Mouse (Mus musculus) heart, postnatal 4 days (tissue): ENCODE data around the gene Cdc14a. TPM values are rescaled to one million over a fixed set of nuclear protein-coding genes. Genes with fewer than 3 reads are reported as not detected.

ENCODE experiments used
- DNase-seq: peaks from one replicate; pipeline ENCODE4 v3.0.0; 2021
- total RNA-seq, 2 experiments: library from RNA; stranded (reverse); gene quantifications; 2 replicates each; pipeline ENCODE4 v1.2.3; 2021

Cdc14a gene
- total RNA-seq, 2 experiments from 2014 or later, result 5.3 to 5.8 TPM

DNA sequence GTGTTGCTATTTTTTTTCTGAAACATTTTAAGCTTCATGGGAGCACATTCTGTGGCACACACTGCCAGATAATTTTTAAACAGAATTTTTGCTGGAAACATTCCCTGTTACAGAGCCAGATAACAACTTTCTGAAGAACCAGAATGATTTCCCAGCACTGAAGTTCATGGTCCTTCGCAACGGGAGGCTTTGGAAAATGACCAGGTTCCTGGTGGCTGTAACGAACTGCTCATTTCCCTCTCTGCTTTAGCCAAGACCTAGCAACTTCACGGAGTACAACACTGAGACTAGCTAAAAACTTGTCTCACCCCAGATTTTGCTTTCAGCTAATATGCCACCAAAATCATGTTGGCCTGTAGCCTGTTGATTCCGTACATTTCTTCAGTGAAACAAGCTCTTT, 160.8 kb downstream of the Cdc14a start:
- DNase-seq, result no peak

DNA sequence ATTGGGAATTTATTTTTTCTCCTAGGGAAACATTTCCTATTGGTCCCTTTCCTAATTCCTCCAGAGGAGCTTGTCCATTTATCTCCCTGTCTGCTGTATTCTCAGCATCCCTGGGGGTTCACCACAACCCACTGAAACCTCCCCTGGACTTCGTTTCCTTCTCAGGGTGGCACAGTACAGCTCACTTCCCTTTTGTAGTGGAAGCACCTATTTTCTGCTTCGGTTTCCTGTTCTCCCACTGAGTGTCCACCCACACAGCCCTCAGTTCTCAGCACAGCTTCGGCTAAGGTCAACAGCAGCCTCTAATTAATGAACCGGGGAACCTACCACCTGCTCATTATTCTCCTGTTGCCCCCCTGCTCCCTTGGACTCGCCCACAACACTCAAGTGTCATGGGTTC, 167.7 kb downstream of the Cdc14a start:
- no peak for DNase-seq

DNA sequence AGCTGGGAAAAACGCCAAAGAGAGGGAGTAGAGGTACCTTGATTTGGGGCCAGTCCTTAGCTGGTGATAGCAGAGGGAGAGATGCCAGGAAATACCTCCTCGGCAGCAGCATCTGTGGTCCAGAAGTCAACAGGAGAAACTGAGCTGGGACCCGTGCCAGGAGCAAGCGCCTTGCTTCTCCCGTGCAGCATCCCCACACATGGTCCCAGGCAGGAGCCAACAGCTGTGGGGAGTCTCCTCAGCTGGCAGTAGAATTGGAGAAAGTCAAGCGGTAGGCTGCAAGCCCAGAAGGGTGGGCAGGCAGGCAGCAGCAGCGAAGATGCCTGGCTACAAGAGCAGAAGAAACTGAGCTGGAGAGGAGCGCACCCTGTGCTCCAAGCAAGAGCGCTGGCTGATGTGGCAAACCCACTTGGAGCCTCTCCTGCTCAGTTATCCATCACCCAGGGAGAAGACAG, 170.7 kb downstream of the Cdc14a start, which contains the start of gene Gpr88:
Gpr88 (minus strand) TSS at position 427 of the 455 bp plus-strand sequence.
- DNase-seq, result peak; percentile 79

DNA sequence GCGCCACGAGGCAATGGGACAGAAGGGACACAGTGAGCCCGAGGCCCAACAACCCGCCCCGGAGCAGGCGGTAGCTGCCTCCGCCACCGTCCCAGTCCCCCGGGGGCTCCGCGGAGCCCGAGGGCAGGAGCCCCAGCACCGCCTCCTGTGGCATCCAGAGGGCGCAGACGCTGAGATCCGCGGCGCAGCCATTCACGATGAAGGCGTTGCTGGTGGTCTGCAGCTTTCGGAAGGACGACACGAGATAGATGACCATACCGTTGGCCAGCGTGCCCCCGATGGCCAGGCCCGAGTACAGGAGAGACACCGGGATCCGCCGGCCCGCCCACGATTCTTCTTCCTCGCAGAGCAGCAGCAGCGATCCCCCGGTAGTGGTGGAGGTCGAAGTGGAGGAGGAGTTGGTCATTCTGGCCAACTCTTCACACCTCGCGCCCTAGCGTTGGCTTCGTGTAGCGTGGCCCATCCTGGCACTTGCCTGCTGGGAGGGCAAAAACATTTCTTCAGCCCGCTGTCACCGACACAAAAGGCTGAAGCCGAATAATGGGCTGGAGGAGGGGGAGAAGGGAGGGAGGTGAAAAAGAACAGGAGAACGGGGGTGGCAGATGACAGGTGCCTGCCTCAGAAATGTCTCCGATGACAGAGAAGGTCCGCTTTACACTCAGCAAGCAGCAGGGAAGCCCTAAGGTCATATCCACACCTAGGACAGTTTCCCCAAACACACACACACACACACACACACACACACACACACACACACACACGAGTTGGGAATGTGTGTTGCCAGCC, 171.4 kb downstream of the Cdc14a start:
- peak; percentile 28 for DNase-seq

DNA sequence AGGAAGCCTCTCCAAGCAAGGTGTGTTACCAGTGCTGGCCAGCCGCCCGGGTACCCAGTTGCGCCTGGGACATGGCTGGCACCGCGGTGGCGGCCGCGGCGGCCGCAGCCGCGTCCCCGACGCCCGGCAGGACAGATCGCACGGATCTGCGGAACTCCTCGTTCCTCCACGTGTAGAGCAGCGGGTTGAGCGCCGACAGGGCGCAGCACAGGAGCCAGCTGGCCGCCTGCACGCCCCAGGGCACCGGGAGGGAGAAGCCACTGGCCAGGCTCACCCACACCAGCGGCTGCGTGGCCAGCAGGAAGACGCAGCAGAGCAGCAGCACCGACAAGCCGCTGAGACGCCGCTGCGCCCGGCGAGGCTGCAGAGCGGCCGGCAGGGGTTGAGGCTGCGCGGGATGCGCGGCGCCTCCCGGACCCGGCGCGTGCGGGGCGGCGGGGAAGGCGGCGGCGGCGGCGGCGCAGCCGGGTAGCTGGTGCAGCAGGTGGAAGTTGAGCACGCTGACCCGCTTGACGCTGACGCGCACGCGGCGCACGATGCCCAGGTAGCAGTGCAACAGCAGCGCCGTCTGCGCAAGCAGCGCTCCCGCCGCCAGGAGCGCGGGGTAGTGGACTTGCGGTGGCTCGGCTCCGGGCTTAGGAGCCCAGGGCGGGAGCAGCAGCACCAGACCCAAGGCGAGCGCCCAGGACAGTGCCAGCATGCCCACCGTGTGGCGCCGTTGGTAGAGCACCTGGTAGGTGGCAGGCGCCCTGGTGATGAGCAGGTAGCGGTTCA, 172.2 kb downstream of the Cdc14a start:
- peak; percentile 35 for DNase-seq

DNA sequence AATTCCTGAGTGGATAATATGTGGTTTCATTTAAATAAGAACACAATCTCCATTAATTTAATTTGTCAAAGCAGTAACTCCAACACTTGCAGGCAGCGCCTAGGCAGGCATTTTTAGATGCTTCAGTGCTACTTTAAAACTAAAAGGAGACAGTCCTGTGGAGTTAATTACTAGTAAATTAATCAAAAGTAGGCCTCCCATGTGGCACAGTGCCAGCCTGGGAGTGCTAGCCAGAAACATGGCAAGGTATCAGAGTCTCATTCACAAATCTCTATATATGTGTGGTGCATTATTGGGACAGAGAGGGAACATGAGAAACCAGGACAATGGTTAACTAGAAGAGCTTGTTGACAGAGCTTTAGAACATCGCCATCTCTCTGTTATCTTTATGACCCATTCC, 174.8 kb downstream of the Cdc14a start:
- no peak for DNase-seq

DNA sequence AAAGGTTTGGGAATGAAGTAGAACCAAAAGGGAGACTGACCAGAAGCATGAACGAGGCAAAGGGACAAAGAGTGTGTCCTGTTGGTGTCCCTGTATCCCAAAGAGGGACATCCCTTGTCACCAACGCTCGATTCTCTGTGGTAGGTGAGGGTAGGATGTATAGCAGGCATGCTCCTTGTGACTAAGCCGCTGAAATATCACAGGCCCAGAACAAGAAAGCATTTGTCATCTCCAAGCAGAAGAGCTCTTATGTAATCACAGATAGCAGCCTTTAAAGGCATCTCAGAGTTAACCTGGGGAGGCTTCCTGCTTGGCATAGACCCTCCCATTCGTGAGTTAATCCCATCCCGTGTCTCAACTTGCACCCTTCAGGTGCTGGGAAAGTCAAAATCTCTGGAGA, 179.4 kb downstream of the Cdc14a start:
- no peak for DNase-seq

DNA sequence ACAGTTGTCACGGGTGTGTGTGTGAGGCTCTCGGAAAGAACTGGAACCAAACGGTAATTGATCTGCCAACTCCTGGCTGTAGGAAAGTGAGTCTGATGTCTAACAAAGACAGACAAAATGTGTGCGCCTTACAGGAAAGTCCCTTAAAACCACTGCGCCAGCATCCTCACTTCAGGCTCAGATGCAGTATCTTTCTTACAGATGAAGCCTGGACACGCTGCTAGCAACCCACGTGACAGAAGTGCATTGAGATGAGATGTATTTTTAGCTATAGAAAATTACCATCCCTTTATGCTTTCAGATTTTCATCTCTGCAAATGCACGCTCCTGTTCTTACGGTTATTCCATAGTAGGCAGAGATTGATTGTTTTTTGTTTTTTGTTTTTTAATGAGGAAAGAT, 181.1 kb downstream of the Cdc14a start:
- no peak for DNase-seq

DNA sequence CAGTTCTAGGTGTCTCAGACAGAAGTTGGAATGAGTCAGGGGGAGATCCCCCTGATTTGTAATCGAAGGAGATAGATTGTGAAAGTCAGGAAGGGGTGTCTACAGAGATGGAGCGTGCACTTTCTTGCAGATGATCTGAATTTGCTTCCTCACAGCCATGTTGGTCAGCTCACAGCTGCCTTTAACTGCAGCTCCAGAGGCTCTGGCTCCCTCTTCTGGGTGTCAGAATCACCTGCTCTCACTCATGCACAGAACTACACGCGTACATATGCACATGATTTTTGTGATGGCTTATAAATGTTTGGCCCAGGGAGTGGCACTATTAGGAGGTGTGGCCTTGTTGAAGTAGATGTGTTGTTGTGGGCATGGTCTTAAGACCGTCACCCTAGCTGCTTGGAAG, 186.3 kb downstream of the Cdc14a start:
- no peak for DNase-seq

DNA sequence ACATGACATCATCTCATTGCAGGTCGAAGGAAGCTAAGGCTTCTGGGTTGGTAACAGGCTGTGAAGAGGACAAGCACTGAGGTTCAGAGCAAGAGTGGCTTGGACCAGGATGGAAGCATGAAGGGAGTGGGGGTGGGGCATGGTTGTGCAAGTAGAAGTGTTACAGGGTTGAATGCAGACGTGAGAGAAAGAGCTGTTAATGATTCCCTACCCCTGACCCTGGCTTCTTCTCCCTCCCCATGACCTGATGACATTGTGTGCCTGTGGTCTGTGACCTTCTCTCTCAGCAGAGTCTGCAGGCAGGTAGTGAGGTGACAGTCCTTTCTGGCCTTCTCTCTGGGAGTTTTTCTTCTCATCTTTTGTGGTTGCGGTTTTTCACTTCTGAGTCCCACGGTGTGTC, 187.0 kb downstream of the Cdc14a start:
- DNase-seq, result no peak

DNA sequence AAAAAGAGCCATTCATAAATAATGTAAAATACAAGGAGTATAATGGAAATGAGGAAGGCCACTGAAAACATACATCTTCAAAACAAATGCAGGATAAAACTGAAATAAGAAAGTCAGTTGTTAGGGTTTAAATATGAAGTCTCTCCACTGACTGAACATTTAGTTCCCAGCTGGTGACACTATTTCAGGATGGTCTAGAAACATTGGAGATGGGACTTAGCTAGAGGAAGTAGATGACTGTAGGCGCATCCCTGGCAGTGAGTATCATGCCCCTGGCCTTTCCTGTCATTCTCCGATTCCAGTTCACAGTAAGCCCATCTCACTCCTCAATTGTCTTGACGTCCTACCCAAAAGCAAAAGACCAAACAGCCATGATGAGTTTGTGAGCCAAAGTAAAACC, 190.3 kb downstream of the Cdc14a start:
- no peak for DNase-seq

DNA sequence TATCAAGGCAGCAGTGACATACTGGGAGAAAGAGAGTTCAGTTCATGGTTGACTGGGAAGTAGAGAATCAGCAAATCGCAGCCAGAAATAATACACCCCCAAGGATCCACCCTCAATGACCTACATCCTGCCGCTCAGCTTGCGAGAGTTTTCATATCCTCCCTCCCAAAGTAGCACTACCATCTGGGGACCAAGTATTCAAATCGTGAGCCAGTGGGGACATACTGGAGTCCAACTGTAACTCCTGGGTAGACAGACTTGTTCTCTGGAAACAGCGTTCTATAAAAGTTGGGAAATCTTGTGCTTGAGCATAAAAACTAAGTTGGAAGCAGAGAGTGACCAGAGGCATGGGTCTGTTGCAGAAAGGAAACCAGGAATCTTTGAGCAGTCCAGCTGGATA, 191.1 kb downstream of the Cdc14a start:
- no peak for DNase-seq

DNA sequence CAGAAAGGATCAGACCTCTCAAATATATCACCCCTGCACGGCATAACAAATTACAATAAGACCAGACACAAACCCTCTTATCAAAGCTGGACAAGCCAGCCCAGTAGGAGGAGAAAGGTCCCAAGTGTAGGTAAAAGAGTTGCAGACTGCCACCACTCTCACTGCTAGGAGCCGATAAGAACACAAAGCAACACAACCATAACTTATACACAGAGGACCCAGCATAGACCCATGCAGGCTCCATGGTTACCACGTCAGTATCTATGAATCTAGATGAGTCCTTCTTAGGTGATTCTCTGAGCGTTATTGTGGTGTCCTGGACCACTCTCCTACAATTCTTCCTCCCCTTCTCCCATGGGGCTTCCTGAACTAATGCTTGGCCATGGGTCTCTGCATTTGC, 194.5 kb downstream of the Cdc14a start:
- DNase-seq, result no peak

DNA sequence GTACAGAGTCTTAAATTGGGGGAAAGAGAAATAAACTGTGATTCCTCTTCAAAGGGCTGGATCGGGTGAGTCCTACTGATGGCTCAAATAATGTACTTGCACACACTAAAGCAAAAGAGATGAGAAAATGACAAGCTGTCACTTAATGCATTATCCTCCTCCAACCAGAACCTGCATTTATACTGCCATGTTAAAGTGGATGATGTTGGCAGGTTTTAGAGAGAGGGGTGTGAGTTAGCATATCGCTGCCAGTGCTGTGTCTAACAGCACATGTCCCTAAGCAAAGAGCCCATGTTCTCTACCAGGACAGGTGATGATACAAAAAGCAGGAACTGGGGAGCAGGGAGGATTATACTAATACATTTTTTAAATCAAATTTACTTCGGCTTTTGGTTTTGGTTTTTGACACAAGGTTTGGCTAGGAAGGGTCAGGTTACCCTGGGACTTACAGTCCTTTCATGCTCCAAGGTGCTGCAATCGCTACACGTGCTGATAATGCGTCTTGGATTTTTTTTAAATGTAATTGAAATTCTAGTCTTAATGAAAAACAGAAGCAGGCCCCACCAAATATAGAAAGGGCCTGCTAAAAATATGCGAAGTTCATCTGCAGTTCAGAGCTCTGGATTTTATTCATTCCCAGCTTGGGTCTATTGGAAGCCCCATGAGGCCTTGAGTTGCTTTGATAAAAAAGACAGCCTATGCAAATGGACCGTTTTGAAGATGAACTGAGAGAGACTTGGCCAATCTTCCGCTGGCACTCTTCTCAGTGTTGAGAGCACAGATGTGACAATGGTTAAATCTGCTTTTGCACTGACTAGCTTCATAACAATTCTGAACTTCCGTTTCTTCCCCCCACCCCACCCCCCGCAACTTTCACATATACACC, 195.2 kb downstream of the Cdc14a start:
- DNase-seq, result no peak

DNA sequence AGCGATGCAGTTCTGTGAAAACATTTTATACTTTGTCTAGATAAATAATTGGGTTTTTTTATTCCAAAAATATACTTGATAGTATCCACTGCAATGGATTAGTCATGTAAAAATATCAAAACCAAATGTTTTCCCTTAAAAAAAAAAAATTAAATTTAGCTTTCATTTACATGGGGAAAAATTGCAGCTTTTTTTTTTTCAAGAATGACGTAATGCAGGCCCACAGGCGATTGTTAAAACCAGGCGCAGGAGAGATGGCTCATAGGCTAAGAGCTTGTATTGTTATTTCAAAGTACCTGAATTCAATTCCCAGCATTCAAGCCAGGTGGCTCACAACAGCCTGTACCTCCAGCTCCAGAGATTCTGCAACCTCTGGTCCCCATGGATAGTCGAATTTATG, 196.4 kb downstream of the Cdc14a start:
- no peak for DNase-seq

DNA sequence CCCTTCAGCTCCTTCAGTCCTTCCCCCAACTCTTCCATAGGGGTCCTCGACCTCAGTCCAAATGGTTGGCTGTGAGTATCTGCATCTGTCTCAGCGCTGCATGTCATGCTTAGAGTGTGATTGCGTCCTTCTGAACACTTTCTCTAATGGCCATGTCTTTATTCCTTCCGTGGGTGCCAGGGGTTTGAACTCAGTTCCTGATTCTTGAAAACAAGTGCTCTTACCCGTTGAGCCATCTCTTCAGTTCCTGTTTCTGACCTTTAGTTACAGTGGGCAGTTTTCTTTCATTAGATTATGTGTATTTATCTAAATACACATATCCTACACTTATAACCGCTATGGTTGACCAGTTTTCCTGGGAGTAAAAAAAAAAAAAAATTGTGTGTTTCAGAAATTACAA, 196.9 kb downstream of the Cdc14a start:
- DNase-seq, result no peak

Other genes with a start within 250 kb of the Cdc14a start
- under 1 TPM; 0.47 to 0.55 TPM for gene Gpr88, start 170.5 kb downstream of the Cdc14a start, total RNA-seq
- 10 to 100 TPM; 30.7 to 34.1 TPM for gene Rtca, start 84.2 kb upstream of the Cdc14a start, total RNA-seq
- gene Dbt, start 89.0 kb upstream of the Cdc14a start, total RNA-seq, result 10 to 100 TPM; 22.4 to 22.6 TPM
- 10 to 100 TPM; 65.9 to 67.2 TPM for gene Lrrc39, start 138.9 kb upstream of the Cdc14a start, total RNA-seq
- gene Sass6, start 170.9 kb upstream of the Cdc14a start, total RNA-seq, result 1 to 10 TPM; 9.3 to 10.0 TPM
- 1 to 10 TPM; 7.1 to 9.0 TPM for gene Trmt13, start 190.6 kb upstream of the Cdc14a start, total RNA-seq
- 10 to 100 TPM; 33.5 to 33.6 TPM for gene Mfsd14a, start 238.6 kb upstream of the Cdc14a start, total RNA-seq